Mouse (Mus musculus): ENCODE measurements around the gene Samhd1.

GRCm38 (mm10) chr2:157069355-157069735 is 65.7 kb downstream of the Samhd1 start:
- TF ChIP-seq CTCF (IDR thresholded peaks at IDR 0.05; ENCODE audit: low read depth) (no peak), EP300 (IDR thresholded peaks at IDR 0.05; ENCODE audit: low read depth) (no peak)

All from heart, postnatal 0 days (tissue).